Mouse (Mus musculus): ENCODE measurements at regions not wholly inside any gene's neighbourhood (a gene's known extent, or its start where the extent isn't known, plus 50 kb on each side); places are given as distances from the start of the nearest gene placed in this dataset.

- TF ChIP-seq CTCF (conservative IDR thresholded peaks at IDR 0.05; ENCODE audit: low read length) (no peak), POU5F1 (IDR thresholded peaks at IDR 0.05; ENCODE audit: borderline replicate concordance, low read length) (no peak), NANOG (IDR thresholded peaks at IDR 0.05; ENCODE audit: borderline replicate concordance, low read length) (no peak)
These were observed 272.1 kb downstream of the Cd83 start for GRCm38 (mm10) chr13:44056716-44057115.

Data from E14TG2a.4 (cell line).